Mouse (Mus musculus): ENCODE results near the gene Gng7. TPM values are rescaled to one million over a fixed set of nuclear protein-coding genes. Genes with fewer than 3 reads are reported as not detected.

Gng7 gene
- total RNA-seq, 4 experiments from 2014 or later: 1.1 to 2.7 (median 1.7) TPM

DNA sequence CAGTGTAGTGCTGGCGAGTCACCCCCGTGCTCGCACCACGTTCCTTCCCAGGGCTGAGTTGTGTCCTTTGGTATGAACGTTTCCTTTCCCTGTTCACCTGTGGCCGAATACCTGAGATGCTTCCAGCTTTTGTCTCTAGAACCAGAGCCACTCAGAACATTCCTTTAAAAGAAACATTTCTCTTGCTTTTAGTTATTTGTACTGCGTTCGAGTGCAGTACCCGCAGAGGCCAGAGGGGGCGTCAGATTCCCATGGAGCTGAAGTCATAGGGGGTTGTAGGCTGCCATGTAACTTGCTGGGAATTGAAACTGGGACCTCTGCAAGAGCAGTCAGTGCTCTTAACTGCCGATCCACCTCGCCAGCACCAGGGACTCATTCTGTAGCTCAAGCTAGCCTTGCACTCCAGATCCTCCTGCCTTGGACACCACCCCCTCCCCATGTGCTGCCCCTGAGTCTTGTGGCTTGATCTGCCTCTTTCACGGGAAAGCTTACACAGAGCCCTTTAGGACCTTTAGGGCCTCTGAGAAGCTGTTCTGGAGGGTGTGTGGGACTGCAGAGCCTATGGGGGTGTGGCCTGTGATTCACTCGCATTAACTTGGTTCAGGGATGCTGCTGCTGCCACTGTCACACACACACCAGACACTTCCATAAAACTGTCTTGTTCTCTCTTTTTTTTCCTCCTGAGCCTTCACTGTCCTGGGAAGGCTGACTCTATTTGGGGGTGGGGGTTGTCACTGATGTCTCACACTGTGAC is 67.9 kb downstream of the Gng7 start:
- no peak for DNase-seq (ENCODE audit: low spot score in 2 of 2)

DNA sequence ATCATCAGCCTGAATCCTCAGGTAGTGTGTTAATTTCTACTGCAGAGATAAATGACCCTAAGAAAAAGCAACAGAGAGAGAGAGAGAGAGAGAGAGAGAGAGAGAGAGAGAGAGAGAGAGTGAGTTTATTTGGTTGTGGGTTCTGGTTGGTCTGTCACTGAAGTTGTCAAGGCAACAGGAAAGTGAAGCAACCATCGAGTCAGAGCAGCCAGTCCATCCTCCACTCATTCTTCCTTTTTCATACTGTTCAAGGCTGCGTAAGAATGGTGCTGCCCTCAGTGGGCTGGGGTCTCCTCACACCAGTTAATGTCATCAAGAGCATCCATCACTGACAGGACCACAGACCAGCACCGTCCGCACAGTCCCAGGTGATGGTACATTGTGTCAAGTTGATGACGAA is 70.5 kb downstream of the Gng7 start:
- no peak for DNase-seq (ENCODE audit: low spot score in 2 of 2)

- DNase-seq (ENCODE audit: low spot score in 2 of 2): no peak
These were observed 71.0 kb downstream of the Gng7 start for GRCm38 (mm10) chr10:80943701-80944100.

DNA sequence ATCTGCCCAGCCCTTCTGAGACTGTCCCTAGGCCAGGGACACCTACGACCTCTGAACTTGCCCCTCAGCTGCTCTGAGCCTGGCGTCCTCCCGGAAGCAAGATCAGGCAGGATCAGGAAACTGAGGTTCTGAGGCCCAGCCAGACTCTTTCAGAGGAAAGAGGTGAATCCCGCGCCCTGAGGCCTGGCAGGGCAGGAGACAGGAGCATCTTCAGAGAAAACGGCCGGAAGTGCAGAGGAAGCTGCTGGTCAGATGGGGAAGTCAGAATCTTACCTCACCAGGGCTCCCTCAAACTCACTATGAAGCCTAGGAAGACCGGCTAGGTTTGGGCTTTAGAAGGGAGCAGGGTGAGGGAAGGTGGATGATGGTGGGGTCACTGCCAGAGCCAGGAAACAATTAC is 71.8 kb downstream of the Gng7 start:
- DNase-seq (ENCODE audit: low spot score in 2 of 2): no peak

DNA sequence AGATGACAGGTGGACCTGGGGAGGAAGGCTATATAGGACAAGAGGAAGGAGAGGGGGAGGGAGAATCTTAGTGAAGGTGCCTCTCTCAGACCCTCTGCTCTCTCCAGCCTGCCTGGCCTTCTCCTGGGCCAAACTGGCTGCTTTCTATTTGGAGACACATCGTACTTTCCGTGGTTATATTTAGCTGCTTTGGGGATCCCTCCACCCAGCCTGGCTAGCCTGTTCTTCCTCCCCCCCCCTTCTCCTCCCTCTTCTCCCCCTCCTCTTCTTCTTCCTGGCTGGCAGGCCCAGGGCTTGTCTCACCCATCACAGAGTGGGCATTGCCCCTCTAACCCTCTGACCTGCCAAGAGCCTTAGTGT is 73.8 kb downstream of the Gng7 start:
- no peak for DNase-seq (ENCODE audit: low spot score in 2 of 2)

DNA sequence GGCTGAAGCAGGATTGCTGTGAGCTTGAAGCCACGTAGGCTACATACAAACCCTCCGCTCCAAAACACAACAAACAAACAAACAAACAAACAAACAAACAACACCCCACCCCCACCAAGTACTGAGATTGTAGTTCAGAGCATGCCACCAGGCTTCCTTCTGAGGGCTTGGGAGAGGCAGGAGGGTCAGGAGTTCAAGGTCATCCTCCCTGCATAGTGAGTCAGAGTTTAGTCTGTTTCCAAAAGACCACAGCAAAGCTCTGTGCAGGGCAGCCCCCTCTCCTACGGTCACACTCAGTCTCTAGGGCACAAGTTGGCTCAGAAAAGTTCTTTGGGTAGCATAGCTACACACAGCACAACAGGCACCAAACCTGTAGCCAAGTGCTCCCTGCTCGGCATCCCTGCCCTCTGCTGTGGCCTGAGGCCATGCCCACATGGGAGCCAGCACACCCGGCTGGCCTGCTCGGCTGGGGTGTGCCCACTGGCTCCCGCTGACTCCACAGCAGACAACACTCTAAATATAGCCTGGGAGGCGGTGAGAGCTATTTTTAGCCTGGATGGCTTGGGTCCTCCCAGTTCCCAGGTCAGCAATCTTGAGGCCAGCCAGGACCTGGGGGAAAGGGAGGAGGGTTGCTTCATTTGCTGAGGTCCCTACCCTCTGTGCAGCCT is 74.3 kb downstream of the Gng7 start:
- DNase-seq (ENCODE audit: low spot score in 2 of 2): peak; percentile 83 to 91

DNA sequence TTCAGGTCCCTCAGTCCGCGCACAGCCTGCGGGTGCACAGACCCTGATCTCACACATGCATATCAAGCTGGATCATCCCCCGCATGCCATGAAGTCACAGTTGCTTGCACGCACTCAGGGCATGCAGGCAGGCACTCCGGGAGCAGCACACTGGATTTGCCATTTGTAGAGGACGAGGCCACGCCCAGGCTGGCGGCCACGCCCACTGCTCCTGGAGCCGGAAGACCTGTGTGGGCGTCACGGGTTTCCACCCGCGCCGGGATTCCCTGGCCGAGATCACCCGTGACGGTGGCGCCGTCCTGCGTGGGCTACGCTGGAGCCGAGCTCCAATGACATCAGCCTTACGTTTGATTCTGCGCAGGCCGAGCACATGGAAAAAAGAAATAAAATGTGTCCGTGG is 75.1 kb downstream of the Gng7 start:
- DNase-seq (ENCODE audit: low spot score in 2 of 2): peak; percentile 86 to 93

DNA sequence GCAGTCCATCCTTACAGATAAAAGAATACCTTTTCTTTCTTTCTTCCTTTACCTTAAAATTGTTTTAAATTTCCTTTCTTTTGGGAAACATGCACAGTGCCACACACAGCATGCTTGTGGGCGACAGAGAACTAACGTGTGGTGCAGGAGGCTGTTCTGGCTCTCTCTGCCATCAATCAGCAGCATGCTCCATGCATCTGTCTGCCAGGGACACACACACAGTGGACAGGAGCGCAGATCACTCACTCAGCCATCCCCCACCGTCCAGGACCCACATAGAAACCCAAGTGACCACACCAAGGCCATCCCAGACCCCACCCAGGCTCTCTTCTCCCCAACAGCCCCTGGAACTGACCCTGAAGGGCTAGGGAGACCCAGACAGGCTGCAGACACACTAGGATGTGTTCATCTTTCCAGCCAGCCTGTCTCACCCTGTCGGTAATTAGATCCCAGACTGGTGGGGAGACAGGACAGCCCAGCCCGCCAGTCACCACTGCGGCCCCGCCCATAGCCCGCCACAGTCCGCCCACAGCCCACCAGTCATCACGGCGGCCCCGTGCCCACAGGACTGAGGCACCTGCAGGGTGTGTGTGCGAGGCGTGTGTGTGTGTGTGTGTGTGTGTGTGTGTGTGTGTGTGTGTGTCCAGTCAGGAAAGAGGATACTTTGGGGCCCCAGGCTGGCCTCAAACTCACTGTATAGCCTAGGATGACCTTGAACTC is 75.8 kb downstream of the Gng7 start:
- no peak for DNase-seq (ENCODE audit: low spot score in 2 of 2)

GRCm38 (mm10) chr10:80937646-80938045 is 77.1 kb downstream of the Gng7 start:
- DNase-seq (ENCODE audit: low spot score in 2 of 2): peak; percentile 73 to 85

GRCm38 (mm10) chr10:80936810-80937164 is 78.0 kb downstream of the Gng7 start:
- no peak for DNase-seq (ENCODE audit: low spot score in 2 of 2)

- peak in 1 of 2 experiments; percentile 65 for DNase-seq (ENCODE audit: low spot score in 2 of 2)
These were observed 78.5 kb downstream of the Gng7 start for GRCm38 (mm10) chr10:80936135-80936809.

DNA sequence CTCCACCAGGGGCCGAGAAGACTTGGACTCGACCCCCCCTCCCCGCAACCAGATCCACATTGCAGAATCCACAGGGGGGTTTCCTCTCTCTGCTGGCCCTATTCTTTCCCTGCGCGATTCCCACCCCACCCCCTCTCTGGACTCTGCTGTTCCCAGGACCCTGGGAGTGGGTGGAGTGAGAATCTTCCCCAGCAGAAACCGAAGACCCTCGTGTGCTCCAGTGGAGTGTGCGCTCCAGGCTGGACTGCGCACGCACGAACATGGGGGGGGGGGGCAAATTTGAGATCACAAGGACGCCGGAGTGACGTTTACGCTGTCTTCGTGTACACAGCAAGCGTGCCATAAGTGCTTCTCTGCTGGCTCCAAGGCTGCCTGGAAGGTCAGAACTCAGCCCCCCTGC is 79.0 kb downstream of the Gng7 start:
- no peak for DNase-seq (ENCODE audit: low spot score in 2 of 2)

DNA sequence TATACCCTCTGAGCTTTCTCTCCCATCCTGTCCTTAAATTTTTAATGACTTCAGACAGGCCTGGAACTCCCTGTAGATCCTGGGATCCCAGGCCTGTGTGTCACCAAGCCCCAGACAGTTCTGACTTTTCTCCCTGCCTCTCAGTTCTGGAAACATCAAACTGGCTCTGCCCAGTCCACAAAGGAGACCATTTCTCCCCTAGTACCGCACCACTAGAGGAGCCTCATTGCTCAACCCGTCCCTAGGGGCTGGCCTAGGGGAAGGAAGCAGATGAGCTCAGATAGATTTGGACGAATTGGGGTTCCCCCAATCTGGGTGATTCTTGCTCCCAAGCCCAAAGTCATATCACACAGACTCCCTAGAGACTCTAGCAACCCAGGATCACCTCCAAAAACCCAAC is 79.5 kb downstream of the Gng7 start:
- DNase-seq (ENCODE audit: low spot score in 2 of 2): no peak

DNA sequence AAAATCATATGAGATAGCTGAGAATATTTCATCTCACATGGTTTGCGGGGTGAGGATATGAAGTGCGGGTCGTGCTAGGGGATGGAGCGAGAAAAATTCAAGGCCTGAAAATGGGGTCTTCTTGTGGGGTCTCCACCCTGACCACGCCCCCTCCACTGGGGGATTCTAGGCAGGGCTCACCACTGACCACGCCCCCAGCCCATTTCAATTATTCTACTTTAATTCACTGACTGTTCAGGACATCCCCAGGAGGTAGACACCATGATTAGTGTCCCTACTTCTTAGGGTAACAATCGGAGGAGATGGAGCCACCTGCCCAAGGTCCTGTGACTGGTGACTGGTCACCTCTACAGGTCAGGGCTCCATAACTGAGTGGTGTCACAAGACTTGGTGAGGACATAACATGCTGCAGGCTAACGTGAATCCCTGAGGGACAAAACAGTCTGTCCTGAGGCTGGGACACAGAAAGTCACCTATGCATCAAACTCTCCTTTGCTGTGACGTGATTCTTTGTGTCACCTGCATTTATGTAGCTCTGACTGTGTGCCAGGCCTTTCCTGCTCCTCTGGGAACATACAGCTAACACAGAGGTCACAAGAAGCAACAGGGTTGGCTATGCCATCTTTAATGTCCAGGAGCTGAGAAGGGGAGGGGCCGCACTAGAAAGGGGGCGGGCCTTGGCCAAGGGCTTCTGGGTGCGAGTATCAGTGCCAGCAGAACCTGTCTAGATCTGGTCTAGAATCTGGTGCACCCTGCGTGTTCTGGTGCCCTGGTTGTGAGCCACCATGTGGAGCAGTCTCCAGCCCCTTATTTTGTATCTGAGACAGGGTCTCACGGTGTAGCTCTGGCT is 80.4 kb downstream of the Gng7 start:
- DNase-seq (ENCODE audit: low spot score in 2 of 2): no peak

- DNase-seq (ENCODE audit: low spot score in 2 of 2): peak in 1 of 2 experiments; percentile 48
These were observed 81.2 kb downstream of the Gng7 start for GRCm38 (mm10) chr10:80933421-80933979.

GRCm38 (mm10) chr10:80932700-80933420 is 81.9 kb downstream of the Gng7 start:
- no peak for DNase-seq (ENCODE audit: low spot score in 2 of 2)

GRCm38 (mm10) chr10:80932206-80932605 is 82.5 kb downstream of the Gng7 start:
- DNase-seq (ENCODE audit: low spot score in 2 of 2): peak in 1 of 2 experiments; percentile 39

DNA sequence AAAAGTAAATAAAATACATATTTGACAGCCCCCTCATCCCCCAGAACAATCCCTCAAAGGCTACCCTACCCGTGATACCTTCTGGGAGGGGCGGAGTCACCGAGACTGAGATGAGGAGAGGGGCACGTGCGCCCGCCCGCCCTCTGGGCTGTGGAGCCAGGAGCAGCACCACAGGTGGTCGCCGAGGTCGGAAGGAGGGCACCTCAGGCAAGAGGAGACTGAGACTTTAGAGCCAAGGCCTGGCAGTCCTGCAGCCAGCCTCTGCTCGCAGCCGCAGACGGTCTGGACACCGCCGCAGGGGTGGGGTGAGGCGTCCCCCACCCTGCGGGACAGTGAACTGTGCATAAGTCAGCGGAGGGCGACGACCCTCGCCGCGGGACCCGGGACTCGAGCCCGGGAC is 83.0 kb downstream of the Gng7 start:
- no peak for DNase-seq (ENCODE audit: low spot score in 2 of 2)

GRCm38 (mm10) chr10:80931153-80931671 is 83.5 kb downstream of the Gng7 start:
- DNase-seq (ENCODE audit: low spot score in 2 of 2): peak; percentile 59 to 83

All from gastrocnemius, adult 8-10 months (tissue).